Mouse (Mus musculus): ENCODE measurements around the gene Gm20388.

DNA sequence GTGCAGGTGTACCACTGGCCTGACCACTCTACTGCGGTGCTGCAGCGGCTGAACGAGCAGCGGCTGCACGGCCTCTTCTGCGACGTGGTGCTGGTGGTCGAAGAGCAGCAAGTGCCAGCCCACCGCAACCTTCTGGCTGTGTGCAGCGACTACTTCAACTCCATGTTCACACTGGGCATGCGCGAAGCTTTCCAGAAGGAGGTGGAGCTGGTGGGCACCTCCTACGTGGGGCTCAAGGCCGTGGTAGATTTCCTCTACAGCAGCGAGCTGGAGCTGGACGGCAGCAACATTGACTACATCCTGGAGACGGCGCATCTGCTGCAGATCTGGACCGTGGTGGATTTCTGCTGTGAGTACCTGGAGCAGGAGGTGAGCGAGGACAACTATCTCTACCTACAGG, 41.0 kb upstream of the Gm20388 start:
- no peak for TF ChIP-seq CTCF (IDR thresholded peaks at IDR 0.05; ENCODE audit: low read depth)
- no peak for TF ChIP-seq EP300 (IDR thresholded peaks at IDR 0.05; ENCODE audit: low read depth)

All from liver, embryonic 14.5 days (tissue).